Comparison of ENCODE assay signal across 14 mouse cellular contexts in genomic region chr15:84812831-84813357, GRCm38 (mm10). TPM values are rescaled to one million over a fixed set of nuclear protein-coding genes. Genes with fewer than 3 reads are reported as not detected.
A peak's percentile ranks its signal among the peaks of the same experiment; 100 is the strongest.
DNase-seq lines count a peak whose midpoint lies in the region; ATAC-seq and TF ChIP-seq lines count a peak whose summit lies in the region.
"Had no signal": no experiment of that assay in that cellular context is flagged by ENCODE, and none has a peak within 500 bp of the region (broad histone marks: within the 10 kb centered on the region; RNA-seq: fewer than 3 reads in every experiment).

No protein-coding gene starts in this region.

- TF ChIP-seq CTCF in lung, postnatal 0 days (IDR thresholded peaks at IDR 0.05) = no peak

- H3K4me2 ChIP-seq in forebrain, embryonic 13.5 days = peak overlapping the region; percentile 21
- no peak overlapping the region for H3K4me2 ChIP-seq in forebrain, embryonic 11.5 days (ENCODE audit: low read depth, low read length, severe bottlenecking)
- peak overlapping the region; percentile 24 for H3K4me2 ChIP-seq in hindbrain, embryonic 15.5 days
- no peak overlapping the region for H3K4me2 ChIP-seq in lung, postnatal 0 days (replicated peaks; ENCODE audit: low read depth, low read length)
- H3K4me2 ChIP-seq: heart, embryonic 13.5 days; liver, embryonic 12.5 days had no signal

- 37% methylated on average over 11 of the region's 11 CpGs for WGBS in forebrain, embryonic 13.5 days
- 86% methylated on average over 11 of the region's 11 CpGs for WGBS in forebrain, embryonic 11.5 days
- WGBS in hindbrain, embryonic 15.5 days = 20% methylated on average over 11 of the region's 11 CpGs
- WGBS in lung, postnatal 0 days = 71% methylated on average over 11 of the region's 11 CpGs

- peak overlapping the region; percentile 5; the same call in 1 of the 2 replicates for H3K9ac ChIP-seq in forebrain, embryonic 13.5 days
- no peak overlapping the region for H3K9ac ChIP-seq in forebrain, embryonic 11.5 days (ENCODE audit: low read length)
- H3K9ac ChIP-seq in hindbrain, embryonic 15.5 days = no peak overlapping the region
- H3K9ac ChIP-seq in lung, postnatal 0 days (replicated peaks; ENCODE audit: low read depth) = no peak overlapping the region
- H3K9ac ChIP-seq: heart, embryonic 13.5 days; liver, embryonic 12.5 days had no signal

- intact Hi-C loops in left cerebral cortex, postnatal 14 days (cut with DNase I) = no loop called here

- H3K36me3 ChIP-seq in forebrain, embryonic 13.5 days (ENCODE audit: poor library complexity, severe bottlenecking) = peaks cover 16% of the 10 kb centered on the region
- no peaks in the 10 kb centered on the region for H3K36me3 ChIP-seq in forebrain, embryonic 11.5 days (ENCODE audit: control insufficient read depth, insufficient read depth, low read length)
- no peaks in the 10 kb centered on the region for H3K36me3 ChIP-seq in hindbrain, embryonic 15.5 days
- H3K36me3 ChIP-seq in lung, postnatal 0 days (ENCODE audit: insufficient read depth, low read length) = no peaks in the 10 kb centered on the region
- H3K36me3 ChIP-seq: heart, embryonic 13.5 days; liver, embryonic 12.5 days had no signal

- no peak for DNase-seq in forebrain, embryonic 11.5 days (ENCODE audit: low spot score)
- peak; percentile 39 for DNase-seq in Muller cell, postnatal 12 days (ENCODE audit: inconsistent ontology term)
- DNase-seq in left cerebral cortex, postnatal 14 days (ENCODE audit: low spot score in 2 of 2) = peak; percentile 38 to 52
- DNase-seq in kidney, adult 9 months = no peak
- no peak for DNase-seq in adrenal gland, adult 8-10 months
- DNase-seq in lung, postnatal 0 days (ENCODE audit: low spot score) = no peak
- DNase-seq: adrenal gland, postnatal 25 days; cerebellum, adult 8-10 months; kidney, postnatal 25 days had no signal

- no peaks in the 10 kb centered on the region for H3K27me3 ChIP-seq in forebrain, embryonic 13.5 days
- H3K27me3 ChIP-seq in forebrain, embryonic 11.5 days (ENCODE audit: control insufficient read depth, insufficient read depth, low read length) = no peaks in the 10 kb centered on the region
- H3K27me3 ChIP-seq in hindbrain, embryonic 15.5 days = no peaks in the 10 kb centered on the region
- no peaks in the 10 kb centered on the region for H3K27me3 ChIP-seq in lung, postnatal 0 days (replicated peaks; ENCODE audit: insufficient read depth, low read length)
- H3K27me3 ChIP-seq: heart, embryonic 13.5 days; liver, embryonic 12.5 days had no signal

- peak; percentile 61 for ATAC-seq in forebrain, embryonic 13.5 days
- no peak for ATAC-seq in forebrain, embryonic 11.5 days (replicated peaks; ENCODE audit: low FRiP score)
- ATAC-seq in hindbrain, embryonic 15.5 days (ENCODE audit: low FRiP score, low read depth) = peak; percentile 50; the same call in 1 of the 2 replicates
- ATAC-seq in lung, postnatal 0 days = no peak
- ATAC-seq: liver, embryonic 12.5 days had no signal

- no peak overlapping the region for H3K4me3 ChIP-seq in forebrain, embryonic 13.5 days
- no peak overlapping the region for H3K4me3 ChIP-seq in forebrain, embryonic 11.5 days (ENCODE audit: low read depth, low read length)
- H3K4me3 ChIP-seq in hindbrain, embryonic 15.5 days = no peak overlapping the region
- no peak overlapping the region for H3K4me3 ChIP-seq in lung, postnatal 0 days (ENCODE audit: low read depth, low read length)
- H3K4me3 ChIP-seq: heart, embryonic 13.5 days; liver, embryonic 12.5 days had no signal

- no peak for TF ChIP-seq EP300 in lung, postnatal 0 days (IDR thresholded peaks at IDR 0.05)

- H3K27ac ChIP-seq in forebrain, embryonic 13.5 days = peak overlapping the region; percentile 72
- no peak overlapping the region for H3K27ac ChIP-seq in forebrain, embryonic 11.5 days (ENCODE audit: low read depth, low read length)
- H3K27ac ChIP-seq in hindbrain, embryonic 15.5 days (replicated peaks) = peak overlapping the region; percentile 66
- H3K27ac ChIP-seq in lung, postnatal 0 days (ENCODE audit: low read length) = no peak overlapping the region
- H3K27ac ChIP-seq: heart, embryonic 13.5 days; liver, embryonic 12.5 days; macrophage had no signal

- no peaks in the 10 kb centered on the region for H3K9me3 ChIP-seq in forebrain, embryonic 13.5 days (replicated peaks)
- no peaks in the 10 kb centered on the region for H3K9me3 ChIP-seq in forebrain, embryonic 11.5 days (ENCODE audit: control insufficient read depth, low read length)
- no peaks in the 10 kb centered on the region for H3K9me3 ChIP-seq in hindbrain, embryonic 15.5 days
- H3K9me3 ChIP-seq in lung, postnatal 0 days (ENCODE audit: low read length) = no peaks in the 10 kb centered on the region
- H3K9me3 ChIP-seq: heart, embryonic 13.5 days; liver, embryonic 12.5 days had no signal

- H3K4me1 ChIP-seq in forebrain, embryonic 13.5 days = peaks cover 80% of the 10 kb centered on the region
- H3K4me1 ChIP-seq in forebrain, embryonic 11.5 days (replicated peaks; ENCODE audit: control insufficient read depth, insufficient read depth, low read length) = no peaks in the 10 kb centered on the region
- H3K4me1 ChIP-seq in hindbrain, embryonic 15.5 days (replicated peaks) = peaks cover 65% of the 10 kb centered on the region
- H3K4me1 ChIP-seq in lung, postnatal 0 days (ENCODE audit: insufficient read depth, low read depth, low read length) = no peaks in the 10 kb centered on the region
- H3K4me1 ChIP-seq: heart, embryonic 13.5 days; liver, embryonic 12.5 days had no signal

RNA-seq across cellular contexts. Expression of gene Phf21b, which starts 43.0 kb away (rescaled TPM):
- polyA plus RNA-seq in forebrain, embryonic 13.5 days (2015; fragmentation: Nextera tagmentation; extraction: Ambion mirVana) = 16.4 and 17.1 TPM in 2 replicates
- 26.6 and 32.2 TPM in 2 replicates for polyA plus RNA-seq in forebrain, embryonic 11.5 days (2014; fragmentation: Nextera tagmentation; extraction: Ambion mirVana)
- polyA plus RNA-seq in hindbrain, embryonic 15.5 days (2015; fragmentation: Nextera tagmentation; extraction: Ambion mirVana) = 4.0 and 4.4 TPM in 2 replicates
- total RNA-seq in left cerebral cortex, postnatal 14 days (2021) = 10 to 100 TPM; 15.3 to 16.1 TPM
- 1 to 10 TPM; 4.4 to 5.7 (median 4.9) TPM for total RNA-seq in adrenal gland, adult 8-10 months (2022)
- 0.08 and 0.12 TPM in 2 replicates for polyA plus RNA-seq in lung, postnatal 0 days (2015; fragmentation: Nextera tagmentation; extraction: Ambion mirVana)

Comparison
In these comparisons a context has a peak if more than half of its experiments do, and no peak if none do; other contexts are left out.
1. ATAC-seq: peak in forebrain, embryonic 13.5 days (single experiment) and hindbrain, embryonic 15.5 days (single experiment); none in forebrain, embryonic 11.5 days (single experiment) and lung, postnatal 0 days (single experiment).
2. H3K27ac ChIP-seq: peak in forebrain, embryonic 13.5 days (single experiment) and hindbrain, embryonic 15.5 days (single experiment); none in forebrain, embryonic 11.5 days (single experiment) and lung, postnatal 0 days (single experiment).
3. H3K4me2 ChIP-seq: peak in forebrain, embryonic 13.5 days (single experiment) and hindbrain, embryonic 15.5 days (single experiment); none in forebrain, embryonic 11.5 days (single experiment) and lung, postnatal 0 days (single experiment).
4. DNase-seq: peak in Muller cell, postnatal 12 days (single experiment) and left cerebral cortex, postnatal 14 days (2 of 2); none in forebrain, embryonic 11.5 days (single experiment), kidney, adult 9 months (single experiment), adrenal gland, adult 8-10 months (single experiment) and lung, postnatal 0 days (single experiment).